Mouse (Mus musculus) megakaryocyte, adult 5-6 weeks (primary cell): ENCODE data around the gene Ppt1. TPM values are rescaled to one million over a fixed set of nuclear protein-coding genes. Genes with fewer than 3 reads are reported as not detected.
A peak's percentile ranks its signal among the peaks of the same experiment; 100 is the strongest.

Experiments
- ATAC-seq: 2 replicates; pipeline ENCODE4 v1.8.0; 2016; ENCODE audit warnings: mild to moderate bottlenecking, inconsistent platforms; ENCODE audit not compliant: poor library complexity, severe bottlenecking
- total RNA-seq, 2 experiments: library from RNA; stranded (forward) in 1 of 2; stranded (reverse) in 1 of 2; fragments of 153-499, 151-499 nt in 1 of 2; fragments of 221-1000, 200-1000 nt in 1 of 2; gene quantifications; 2 replicates each; pipeline versions ENCODE4 v1.2.3 to v1.2.4; 2015 to 2017

The Ppt1 gene
- total RNA-seq, 2 experiments from 2014 or later: 101 to 133 TPM

DNA sequence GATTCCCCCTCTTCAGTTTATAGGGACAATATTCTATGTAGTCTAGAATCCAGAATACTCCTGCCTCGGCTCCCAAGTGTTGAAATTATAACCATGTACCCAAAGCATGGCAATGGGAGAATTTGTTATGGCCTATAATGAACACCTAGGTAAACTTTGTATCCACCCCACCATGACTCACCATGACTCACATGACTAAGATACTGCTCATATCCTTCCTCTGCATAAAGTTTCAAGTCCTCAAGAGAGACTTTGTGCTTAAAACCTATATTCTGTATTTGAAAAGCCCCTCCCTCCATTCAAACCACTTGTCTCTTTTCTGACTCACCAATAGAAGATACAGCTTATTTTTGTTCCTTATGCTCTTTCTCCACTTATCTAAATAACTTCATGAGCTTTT lies 32.0 kb downstream of the Ppt1 start:
- ATAC-seq: no peak

DNA sequence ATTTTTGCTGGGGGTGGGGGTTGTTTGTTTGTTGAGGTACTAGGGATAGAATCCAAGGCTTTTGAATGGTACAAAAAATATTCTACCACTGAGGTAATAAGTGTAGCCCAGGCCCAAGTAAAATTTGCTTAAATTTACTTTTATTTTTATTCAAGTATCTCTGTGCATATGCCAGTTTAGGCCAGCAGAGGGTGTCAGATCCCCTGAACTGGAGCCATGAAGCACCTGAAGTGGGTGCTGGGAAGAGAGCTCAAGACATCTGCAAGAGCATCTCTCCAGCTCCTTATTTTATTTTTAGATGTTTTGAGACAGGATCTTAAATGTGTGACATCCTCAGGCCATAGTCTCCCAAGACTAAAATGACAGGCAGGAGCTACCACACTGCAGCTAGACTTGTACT lies 34.0 kb downstream of the Ppt1 start:
- ATAC-seq: peak; percentile 30; the same call in 1 of the 2 replicates

DNA sequence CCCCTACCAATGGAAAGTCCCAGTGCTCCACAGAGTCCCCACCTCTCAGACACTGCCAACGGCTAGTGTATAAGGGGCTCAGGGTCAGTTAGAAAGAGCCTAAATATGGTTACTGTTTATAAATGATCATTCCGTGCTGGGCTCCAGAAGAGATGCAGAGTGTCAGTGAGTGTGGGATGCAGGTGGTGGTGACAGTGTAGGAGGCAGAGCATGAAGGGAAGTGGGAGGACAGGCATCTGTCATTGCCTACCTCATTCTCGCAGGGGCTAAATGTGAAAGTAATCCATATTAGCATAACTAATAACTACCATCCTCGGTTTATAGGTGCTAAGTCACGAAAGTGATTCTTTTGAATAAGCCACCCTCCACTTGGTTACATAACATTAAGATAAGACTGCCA lies 34.7 kb downstream of the Ppt1 start:
- no peak for ATAC-seq

DNA sequence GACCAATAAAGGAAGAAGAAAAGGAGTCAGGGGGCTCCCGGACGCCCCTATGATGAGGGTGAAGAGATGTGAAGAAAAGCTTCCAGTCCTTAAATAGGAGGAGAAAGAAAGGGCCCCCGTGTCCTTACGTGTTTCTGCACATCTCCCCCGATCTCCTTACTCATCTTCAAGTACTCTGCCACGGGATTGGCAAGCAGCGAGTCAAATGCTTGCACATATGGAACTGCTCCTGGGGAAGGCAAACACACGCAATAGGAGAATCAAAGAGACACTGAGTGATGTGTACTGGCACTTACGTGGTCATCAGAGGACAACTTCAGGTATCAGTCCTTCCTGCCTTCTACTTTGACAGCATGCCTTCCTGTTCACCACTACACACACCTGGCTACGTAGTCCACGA lies 35.2 kb downstream of the Ppt1 start:
- ATAC-seq: 0 out of 2 replicates have a peak, but pooled peaks have one; percentile 0

DNA sequence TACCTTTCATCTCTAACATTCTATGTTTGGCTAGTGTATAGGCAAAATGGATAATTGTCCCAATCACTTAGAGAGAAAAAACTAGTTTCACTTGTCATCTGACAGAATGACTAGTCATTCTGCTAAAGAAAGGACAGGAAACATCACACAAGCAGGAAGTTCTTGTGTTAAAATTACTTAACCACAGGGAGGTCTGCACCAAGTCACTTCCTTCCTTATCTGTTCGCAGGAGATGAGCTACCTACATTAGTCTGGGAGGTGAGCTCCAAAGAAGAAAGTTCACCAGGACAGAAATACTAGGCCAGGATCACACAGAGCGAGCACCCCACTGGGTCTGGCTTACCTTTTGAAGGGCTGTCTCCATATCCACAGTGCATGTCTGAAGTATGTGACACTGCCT lies 35.9 kb downstream of the Ppt1 start:
- ATAC-seq: peak; percentile 85

DNA sequence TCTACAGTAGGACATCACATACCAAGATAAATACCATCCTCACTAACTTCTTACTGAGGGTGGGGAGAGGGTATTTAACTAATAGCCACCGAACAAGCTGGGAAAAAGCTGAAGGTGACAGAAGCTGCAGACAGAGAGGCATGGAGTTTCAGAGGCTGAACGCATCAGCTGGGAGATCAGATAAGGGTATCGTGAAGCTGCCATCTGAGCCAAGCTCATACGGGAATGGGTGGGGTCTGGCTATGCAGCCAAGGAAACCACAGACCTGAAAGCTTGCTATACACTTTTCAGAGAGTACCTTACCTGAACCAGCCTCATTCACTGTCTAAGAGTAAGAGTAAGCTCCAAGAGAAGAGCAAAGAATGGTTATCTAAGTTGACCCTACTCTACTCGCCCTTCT lies 37.0 kb downstream of the Ppt1 start:
- no peak for ATAC-seq

DNA sequence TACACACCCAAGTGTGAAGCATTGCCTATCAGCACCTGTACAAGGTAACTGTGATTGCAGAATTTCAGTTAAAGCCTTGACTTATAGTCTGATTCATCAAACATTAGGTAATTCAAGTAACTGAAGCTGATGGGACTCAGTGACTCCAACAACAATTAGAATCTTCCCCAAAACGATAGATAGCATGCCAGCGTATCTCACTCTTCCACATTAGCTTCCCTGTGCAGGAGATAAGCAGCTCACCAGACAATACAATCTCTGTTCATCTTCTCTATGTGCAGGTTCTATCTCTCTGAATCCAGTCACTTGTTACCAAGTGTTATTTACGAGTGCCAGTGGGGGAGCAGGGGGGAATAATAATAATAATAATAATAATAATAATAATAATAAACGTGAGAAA lies 37.5 kb downstream of the Ppt1 start:
- ATAC-seq: no peak

DNA sequence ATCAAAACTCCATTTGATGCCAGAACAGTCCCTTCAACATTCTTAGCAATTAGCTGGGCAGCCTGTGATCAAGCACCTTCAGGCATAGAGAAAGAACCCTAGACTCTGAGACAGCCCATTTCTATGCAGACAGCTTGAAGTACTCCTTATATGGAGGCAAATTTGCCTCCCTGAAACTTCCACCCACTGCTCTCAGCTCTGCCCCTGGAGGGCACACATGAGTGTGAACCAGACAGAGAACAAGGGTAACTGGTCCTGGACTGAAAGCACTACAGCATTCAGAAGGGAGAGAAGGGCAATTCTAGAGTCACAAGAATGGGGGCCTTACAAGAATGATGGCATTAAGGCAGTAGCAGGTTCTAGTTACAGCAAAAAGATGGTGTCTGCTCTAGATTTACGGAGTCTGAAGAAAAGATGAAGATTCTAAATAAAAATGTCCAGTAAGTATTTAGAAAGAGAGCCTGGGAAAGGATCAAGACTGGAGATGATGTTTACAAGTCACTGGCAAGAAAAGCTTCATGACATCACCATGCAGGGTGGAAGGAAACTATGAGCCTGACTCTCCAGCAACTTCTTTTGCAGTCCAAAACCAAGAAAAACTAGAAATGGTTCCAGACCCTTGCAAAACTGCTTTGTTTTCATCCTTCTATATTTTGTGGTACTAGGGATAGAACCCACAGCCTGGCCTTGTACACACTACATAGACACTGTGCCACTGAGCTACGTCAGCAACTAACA lies 42.5 kb downstream of the Ppt1 start:
- ATAC-seq: peak; percentile 45; the same call in 1 of the 2 replicates

DNA sequence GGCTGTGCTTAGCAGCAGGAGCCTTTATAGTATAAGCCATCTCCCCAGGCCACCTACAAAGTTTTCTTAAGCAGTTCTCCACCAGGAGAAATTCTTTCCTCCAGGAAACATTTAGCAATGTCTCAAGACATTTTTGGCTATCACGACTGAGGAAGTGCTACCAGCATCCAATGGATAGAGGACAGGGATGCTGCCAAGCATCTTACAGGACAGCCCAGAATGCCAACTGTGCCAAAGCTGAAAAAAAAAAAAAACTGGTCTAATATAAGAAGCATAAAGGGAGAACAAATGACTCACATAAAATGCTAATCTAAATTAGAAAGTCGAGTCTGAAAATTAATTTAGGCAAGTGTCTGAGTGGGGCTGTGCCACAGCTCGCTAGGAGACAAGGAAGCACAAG lies 46.5 kb downstream of the Ppt1 start:
- no peak for ATAC-seq

DNA sequence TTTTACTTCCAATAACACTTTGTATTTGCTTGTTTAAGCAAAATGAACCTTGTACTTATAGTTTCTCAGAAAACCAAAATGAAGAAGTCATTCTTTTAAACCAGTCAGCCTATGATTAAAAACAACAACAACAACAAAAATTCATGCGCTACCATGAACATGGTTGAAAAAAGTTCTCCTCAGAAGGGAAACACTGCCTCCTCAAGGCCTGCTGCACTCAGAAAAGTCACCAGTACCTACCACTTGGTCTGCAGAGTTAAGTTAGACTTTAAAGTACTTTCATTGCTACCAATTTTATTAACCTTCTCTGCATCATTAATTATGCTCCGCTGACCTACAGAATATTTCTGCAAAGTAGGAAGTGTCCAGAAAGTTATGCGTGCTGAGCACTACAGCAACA lies 47.3 kb downstream of the Ppt1 start:
- no peak for ATAC-seq

DNA sequence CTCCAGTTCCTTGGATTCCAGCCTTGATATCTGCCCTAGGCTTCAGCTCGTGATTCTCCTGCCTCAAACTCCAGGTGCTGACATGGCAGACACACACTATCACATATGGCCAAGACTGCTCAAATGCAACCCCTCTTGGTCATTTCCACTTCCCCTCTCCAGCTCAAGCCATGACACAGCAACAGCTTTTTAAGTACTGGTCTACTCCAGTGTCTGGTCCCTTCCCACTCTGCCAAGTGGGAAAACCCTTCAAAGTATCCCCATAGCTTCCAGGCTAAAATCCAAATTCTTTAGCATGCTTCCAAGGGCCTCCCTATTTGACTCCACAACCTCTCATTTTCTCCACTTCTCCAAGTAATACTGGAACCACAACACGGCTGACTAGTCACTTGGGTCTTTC lies 48.0 kb downstream of the Ppt1 start:
- ATAC-seq: peak; percentile 11; the same call in 1 of the 2 replicates

DNA sequence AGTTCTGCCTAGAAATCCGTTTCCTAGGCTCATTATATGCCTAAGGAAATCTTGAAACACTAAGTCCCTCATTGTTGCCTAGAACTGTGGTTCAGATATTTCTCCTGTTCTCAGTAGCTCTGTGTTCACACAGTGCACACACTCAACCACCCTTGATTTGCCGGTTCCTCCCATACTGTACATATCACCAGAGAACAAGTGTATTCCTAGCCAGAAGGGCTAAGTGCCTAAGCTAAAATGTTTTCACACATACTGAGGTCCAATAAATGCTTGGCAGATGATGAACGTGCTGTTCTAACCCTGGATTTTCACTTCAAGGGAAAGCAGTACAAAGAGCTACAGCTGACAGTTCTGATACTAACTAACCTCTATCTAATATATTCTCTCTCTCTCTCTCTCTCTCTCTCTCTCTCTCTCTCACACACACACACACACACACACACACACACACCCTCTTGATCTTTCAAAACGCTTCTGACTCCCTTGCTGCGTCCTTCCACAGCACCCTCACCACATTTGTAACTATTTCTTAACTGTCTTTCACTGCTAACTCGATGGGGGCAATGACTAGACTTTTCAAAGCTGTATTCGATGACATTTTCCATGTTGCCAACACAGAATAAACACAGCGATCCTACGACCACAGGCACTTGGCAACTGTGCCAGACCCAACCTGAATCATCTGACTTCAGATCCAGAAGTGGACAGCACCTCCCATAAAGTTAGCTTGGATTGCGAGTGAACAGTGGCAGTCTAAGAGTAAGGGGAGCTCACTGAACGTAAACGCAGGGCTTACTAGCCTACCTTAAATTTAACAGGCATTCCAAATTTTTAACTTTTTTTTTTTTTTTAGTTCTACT lies 48.7 kb downstream of the Ppt1 start:
- peak; percentile 4 for ATAC-seq

DNA sequence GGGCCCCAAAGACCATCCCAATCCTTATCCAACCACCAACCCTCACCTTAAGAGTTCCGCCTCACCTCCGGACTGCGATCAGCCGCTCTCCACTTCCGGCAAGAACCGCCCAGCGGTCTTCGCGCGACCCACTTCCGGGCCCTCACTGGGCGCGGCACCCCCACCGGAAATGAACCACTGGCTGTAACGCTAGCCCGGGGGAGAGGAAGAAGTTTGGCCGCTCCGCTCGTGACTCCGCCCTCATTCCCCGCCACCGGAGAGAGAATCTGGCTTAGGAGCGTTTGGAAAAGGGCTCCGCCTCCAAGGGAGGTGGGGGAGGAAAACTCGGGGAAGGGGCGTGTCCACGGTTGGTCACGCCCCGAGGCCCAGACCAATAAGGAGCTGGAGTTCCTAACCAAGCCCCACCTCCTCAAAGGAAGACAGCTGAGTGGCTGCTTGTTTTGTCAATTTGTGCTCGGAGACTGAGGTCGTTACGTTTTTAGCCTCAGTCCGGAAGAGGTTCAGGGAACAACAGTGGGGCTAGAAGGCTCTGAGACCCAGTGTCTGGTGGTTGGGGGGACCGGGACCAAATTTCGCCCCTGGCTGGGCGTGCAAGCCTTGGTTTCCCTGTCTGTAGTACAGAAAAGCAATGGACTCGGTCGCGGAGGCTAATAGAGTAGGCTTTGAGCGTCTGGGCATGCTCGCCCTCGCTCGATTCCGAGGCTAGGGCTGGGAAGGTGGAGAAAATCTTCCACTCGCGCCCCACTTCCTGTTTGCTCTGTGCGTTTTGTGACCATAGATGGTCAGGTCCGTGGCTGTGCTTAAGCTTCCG lies 49.9 kb downstream of the Ppt1 start, which contains the start of gene Cap1:
Gene Cap1, minus strand, starts transcription at position 289 of the 811 bp plus-strand sequence.
- peak; percentile 71 for ATAC-seq

DNA sequence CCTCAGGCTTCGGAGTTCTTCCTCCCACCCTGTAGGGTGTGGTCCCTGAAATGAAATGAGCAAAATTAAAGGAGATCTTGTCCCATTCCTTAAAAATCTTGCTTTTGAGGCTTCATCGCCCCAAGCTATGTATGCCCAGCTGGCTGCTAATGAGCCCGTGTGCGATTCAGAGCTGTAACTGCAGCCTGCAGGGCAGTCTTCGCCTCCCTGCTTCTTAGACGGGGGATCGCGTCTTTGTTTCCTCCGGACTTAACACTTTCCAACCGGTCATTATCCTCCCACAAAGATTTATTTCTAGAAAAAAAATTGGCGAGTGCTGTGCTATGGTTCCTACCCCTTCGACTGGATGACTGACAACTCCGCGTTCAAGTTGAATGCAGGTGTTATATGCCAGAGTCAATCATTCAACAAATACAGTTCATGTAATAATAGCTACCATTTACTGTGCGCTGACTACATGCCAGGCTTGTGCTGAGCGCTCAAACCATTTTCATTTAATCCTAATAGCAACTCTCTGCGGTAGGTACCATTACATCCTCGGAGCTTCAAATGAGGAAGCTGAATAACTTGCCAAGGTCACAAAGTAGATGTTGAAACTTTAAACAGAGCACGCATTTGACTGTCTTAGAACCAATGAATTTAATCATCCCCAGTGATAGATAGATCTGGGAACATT lies 50.7 kb downstream of the Ppt1 start:
- ATAC-seq: peak; percentile 20

DNA sequence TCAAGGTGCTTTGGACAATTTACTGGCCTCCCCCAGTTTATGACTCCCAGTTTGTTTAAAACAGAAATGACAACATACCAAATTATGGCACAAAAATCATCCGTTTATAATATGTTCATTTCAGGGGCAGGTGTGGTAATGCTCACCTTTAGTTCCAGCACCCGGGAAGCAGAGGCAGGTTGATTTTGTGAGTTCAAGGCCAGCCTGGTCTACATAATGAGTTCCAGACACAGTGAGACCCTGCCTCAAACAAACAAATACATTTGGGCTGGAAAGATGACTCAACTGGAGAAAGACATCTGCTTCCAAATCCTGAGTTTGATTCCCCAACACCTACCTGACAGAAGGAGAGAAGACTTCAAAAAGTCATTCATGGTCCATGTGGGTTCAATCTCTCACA lies 51.3 kb downstream of the Ppt1 start:
- ATAC-seq: no peak

DNA sequence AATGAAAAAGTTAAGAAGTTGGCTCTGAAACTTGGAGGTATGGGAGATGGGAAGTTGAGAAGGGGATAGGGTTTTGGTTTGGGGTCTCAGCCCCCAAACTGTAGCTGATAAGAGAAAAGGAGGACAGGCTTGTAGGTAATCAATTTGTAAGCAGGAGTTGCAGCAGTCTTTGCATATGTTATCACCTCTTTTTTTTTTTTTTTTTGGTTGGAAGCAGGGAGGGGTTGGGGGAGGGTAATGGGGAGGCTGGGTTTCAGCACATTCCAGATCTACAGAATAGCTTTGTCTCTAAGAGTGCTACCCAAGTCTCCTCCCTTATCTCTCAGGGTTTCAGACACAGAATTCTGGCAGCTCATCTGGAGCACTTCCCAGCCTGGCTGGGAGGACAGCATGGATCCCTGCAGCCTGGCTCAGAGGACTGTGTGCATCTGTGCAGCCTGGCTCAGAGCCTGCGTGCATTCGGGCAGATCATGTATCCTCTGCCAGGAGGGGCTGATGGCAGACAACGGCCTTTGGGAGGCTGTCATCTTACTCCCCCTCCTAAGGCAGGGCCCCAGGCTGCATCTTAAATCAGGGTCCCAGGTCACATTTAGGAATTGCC lies 54.9 kb downstream of the Ppt1 start:
- ATAC-seq: no peak

DNA sequence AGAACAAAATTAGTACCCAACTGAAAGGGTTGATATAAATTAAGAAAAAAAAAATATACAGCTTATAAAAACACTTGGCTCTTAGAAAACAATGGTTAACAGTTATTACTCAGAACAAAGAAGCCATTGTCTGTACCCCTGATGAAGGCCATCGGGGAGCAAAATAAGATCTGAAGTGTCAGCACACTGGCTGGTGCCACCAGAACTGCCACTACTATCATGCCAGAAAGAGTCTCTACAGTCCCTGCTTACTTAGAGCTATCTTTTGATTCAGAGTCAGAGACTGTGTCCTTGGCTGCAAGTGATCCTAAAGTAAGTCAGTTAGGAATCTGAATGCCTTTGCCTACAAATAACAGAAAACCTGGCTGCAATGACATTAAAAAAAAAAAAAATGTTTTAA lies 55.6 kb downstream of the Ppt1 start:
- ATAC-seq: no peak

DNA sequence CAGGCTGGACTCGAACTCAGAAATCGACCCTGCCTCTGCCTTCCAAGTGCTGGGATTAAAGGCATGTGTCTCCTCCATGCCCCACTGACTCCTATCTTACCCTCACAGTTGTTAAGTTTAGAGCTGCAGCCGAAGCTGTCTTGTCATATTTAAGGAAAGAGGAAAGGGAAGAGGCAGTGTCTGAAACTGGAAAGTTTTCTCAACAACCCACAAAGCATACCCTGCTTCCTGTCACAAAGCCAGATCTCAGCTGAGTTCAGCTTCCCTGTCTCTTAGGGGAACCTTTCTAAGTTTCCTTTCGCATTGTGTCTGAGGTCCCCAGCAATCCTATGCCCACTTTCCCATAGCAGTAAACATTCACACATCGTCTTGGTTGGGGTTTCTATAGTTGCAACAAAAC lies 56.1 kb downstream of the Ppt1 start:
- ATAC-seq: peak; percentile 96

DNA sequence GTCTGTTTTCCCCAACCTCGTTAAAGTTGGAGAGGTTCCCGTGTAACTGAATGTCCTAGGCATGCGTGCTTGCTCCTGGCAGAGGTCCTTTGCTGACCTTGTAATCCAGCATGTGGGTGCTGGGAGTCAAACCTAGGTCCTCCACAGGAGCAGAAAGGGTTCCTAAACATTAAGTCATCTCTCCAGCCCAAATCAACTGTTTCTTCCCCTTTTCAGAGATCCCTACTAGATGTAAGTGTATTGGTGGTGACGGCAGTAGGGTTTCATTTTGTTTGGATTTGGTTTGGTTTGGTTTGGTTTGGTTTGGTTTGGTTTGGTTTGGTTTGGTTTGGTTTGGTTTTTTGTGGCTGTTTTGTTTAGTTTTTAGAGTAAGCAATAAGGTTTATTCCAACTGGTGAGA lies 61.7 kb downstream of the Ppt1 start:
- peak; percentile 58; the same call in 1 of the 2 replicates for ATAC-seq

DNA sequence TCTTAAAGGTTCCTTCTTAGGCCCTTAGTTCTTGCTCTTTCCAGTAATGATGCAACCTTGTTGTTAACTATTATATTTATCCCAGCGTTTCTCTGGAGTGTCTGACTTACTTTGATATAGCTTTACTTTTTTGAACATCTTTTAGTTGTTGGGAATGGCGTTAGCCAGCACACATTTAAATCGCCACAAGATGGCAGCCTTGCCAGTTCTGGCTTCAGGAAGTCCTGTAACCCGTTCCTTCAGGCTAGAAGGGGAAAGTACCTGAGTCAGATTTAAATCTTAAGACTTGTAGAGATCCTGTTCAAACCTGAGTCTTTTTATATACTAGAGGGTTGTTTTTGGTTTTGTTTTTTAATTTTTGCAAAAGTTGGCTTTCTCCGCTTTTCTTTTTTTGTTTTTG lies 62.3 kb downstream of the Ppt1 start:
- peak; percentile 90 for ATAC-seq
